Mouse (Mus musculus) C2C12 (cell line): ENCODE measurements around the gene Izumo1.

Experiments used
- CEBPB ChIP-seq: IDR thresholded peaks from one replicate; pipeline ENCODE4 v1.6.1; 2011; ENCODE audit warnings: low read depth, mild to moderate bottlenecking, control low read depth, moderate library complexity
- CTCF ChIP-seq: IDR thresholded peaks from one replicate; pipeline ENCODE4 v1.5.1; 2011; ENCODE audit not compliant: control insufficient read depth, insufficient read depth, insufficient read length
- FOSL1 ChIP-seq: IDR thresholded peaks from one replicate; pipeline ENCODE4 v1.8.0; 2011; ENCODE audit warnings: mild to moderate bottlenecking, low read length; ENCODE audit not compliant: poor library complexity, insufficient read depth, severe bottlenecking
- MAX ChIP-seq: IDR thresholded peaks from one replicate; pipeline ENCODE4 v1.6.1; 2011; ENCODE audit warnings: mild to moderate bottlenecking, control low read depth
- MYOD1 ChIP-seq: IDR thresholded peaks from one replicate; pipeline ENCODE4 v1.6.1; 2011; ENCODE audit warnings: low read depth; ENCODE audit not compliant: control insufficient read depth, insufficient read length
- USF1 ChIP-seq: IDR thresholded peaks from one replicate; pipeline ENCODE4 v1.6.1; 2011; ENCODE audit warnings: low read depth, mild to moderate bottlenecking, control low read depth, moderate library complexity

DNA sequence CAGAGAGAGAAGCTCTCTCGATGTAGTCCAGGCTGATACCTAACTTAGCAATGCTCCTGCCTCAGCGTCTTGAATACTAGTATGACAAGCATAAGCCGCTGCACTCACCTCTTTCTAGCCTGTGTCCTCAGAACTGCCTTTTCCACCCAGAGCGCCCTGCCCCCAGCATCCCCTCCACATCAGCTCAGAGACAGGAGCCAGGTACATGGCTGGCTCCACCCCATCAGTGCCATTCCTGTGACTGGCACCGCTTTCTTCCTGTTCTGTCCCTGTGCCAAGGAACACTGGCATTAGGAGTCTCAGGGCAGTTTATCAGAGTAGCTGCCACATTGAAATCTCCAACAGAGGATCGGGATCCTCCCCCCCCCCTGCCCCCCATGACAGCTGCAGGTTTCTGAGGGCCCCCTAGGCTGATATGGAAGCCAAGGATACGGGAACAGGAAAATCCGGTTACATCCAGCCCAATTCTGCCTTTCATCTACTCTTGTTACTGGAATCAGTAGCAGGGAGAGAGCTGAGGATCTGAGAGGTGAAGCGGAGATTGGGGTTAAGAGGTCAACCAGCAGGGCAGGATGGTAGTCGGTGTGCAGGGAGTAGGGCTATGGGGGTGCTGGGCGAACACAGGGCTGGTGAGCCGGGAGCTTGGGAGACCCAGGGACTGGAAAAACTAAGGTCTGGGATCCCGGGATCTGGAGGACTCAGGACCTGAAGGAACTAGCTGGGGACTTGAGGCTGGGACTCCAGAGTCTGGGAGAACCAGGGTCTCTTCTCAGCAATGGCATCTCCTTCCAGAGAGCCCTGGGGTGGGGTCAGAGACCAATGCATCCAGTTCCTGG is 43.9 kb downstream of the Izumo1 start:
- TF ChIP-seq MAX (no peak), CTCF (no peak), MYOD1 (no peak), CEBPB (no peak), FOSL1 (no peak), USF1 (no peak)
